Mouse (Mus musculus): ENCODE results near the gene Ranbp17. TPM values are rescaled to one million over a fixed set of nuclear protein-coding genes. Genes with fewer than 3 reads are reported as not detected.

Ranbp17 gene
- polyA plus RNA-seq, 1 experiment: 6.7 TPM

DNA sequence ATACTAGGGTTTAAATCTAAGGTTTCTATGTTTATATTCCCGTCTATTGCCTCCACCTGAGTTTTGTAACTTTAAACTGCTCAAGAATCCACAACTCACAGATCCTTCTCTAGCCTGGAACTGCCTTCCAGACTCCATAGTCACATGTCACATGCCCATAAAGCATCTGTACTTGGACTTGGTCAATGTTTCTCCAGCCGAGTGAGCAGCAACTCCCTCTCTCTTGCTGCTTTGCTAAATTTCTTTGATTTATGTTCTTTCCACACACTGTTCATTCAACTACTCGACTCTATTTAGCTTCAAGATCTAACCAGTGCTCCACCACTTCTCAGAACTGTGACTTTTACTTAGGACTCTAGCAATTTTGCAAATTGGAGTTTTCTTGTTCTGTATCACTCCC lies 238.7 kb downstream of the Ranbp17 start:
- H3K4me3 ChIP-seq (ENCODE audit: insufficient read depth, low read length): no peak overlapping the region
- TF ChIP-seq CTCF (IDR thresholded peaks at IDR 0.05; ENCODE audit: borderline replicate concordance, insufficient read depth, low read length): no peak
- H3K4me1 ChIP-seq (ENCODE audit: control insufficient read depth, insufficient read depth, low read length): peaks cover 5% of the 10 kb centered on the region
- H3K27ac ChIP-seq (ENCODE audit: insufficient read depth, low read length): no peak overlapping the region

DNA sequence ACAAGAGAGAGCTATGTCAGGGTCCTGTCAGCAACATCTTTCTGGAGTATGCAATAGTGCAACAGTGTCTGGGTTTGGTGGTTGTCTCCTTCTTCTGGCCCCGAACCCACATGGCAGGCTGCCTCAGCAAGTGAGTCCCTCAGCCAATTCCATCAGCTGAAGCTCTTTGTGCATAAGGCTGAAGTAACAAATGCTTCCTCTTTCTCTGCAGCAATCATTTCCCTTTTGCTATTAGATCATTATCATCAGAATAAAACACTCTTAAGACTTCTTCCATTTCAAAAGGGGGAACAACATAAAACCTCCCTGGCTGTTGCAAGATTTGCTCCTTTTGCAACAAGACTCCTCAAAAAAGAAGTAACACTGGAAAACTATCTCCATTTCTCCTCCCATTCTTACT lies 239.3 kb downstream of the Ranbp17 start:
- peaks cover 5% of the 10 kb centered on the region for H3K4me1 ChIP-seq (ENCODE audit: control insufficient read depth, insufficient read depth, low read length)
- TF ChIP-seq POLR2A (IDR thresholded peaks at IDR 0.05; ENCODE audit: low read depth, low read length) (no peak), CTCF (IDR thresholded peaks at IDR 0.05; ENCODE audit: borderline replicate concordance, insufficient read depth, low read length) (no peak)
- no peak overlapping the region for H3K4me3 ChIP-seq (ENCODE audit: insufficient read depth, low read length)
- no peak overlapping the region for H3K27ac ChIP-seq (ENCODE audit: insufficient read depth, low read length)

DNA sequence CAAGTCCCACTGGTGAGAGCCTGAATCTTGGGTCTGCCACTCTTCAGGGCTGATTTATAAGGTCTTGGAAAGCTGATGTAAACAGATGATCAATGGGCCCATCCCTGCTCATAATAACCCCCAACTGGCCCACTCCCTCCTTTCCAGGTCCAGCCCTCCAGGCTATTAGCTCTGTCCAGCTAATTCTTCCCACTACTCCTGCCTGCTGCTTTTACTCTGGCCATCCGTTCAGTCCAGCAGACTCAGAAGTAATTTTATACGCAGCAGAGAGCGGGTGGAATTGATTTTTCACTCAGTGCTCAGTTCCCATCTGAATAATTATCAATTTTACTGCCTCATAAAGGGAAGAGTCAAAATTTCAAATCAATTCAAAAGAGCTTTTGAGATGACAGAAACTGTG lies 273.3 kb downstream of the Ranbp17 start:
- no peak for TF ChIP-seq POLR2A (IDR thresholded peaks at IDR 0.05; ENCODE audit: low read depth, low read length)
- TF ChIP-seq CTCF (IDR thresholded peaks at IDR 0.05; ENCODE audit: borderline replicate concordance, insufficient read depth, low read length): no peak
- Histone ChIP-seq H3K4me3 (ENCODE audit: insufficient read depth, low read length) (no peak overlapping the region), H3K4me1 (ENCODE audit: control insufficient read depth, insufficient read depth, low read length) (no peaks in the 10 kb centered on the region), H3K27ac (ENCODE audit: insufficient read depth, low read length) (no peak overlapping the region)

DNA sequence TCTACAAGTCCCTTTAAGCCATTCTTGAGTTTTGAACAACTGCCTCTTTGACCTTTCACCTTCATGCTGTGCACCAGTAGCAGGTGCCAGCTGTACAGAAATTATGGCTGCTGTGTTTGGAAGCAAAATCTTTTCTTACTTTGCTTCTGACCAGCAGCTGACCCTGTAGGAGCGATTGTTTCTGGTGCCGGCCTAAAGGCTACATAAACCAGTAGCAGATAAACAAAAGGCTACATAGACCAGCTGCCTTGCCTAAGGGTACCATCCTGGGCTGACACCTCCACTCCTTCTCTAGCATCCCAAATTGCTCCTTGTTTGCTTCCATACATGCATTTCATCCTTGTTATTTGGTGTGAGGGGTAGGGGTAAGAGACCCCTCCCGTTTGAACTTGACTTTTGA lies 279.4 kb downstream of the Ranbp17 start:
- no peak for TF ChIP-seq POLR2A (IDR thresholded peaks at IDR 0.05; ENCODE audit: low read depth, low read length)
- TF ChIP-seq CTCF (IDR thresholded peaks at IDR 0.05; ENCODE audit: borderline replicate concordance, insufficient read depth, low read length): no peak
- Histone ChIP-seq H3K27ac (ENCODE audit: insufficient read depth, low read length) (no peak overlapping the region), H3K4me1 (ENCODE audit: control insufficient read depth, insufficient read depth, low read length) (no peaks in the 10 kb centered on the region), H3K4me3 (ENCODE audit: insufficient read depth, low read length) (no peak overlapping the region)

DNA sequence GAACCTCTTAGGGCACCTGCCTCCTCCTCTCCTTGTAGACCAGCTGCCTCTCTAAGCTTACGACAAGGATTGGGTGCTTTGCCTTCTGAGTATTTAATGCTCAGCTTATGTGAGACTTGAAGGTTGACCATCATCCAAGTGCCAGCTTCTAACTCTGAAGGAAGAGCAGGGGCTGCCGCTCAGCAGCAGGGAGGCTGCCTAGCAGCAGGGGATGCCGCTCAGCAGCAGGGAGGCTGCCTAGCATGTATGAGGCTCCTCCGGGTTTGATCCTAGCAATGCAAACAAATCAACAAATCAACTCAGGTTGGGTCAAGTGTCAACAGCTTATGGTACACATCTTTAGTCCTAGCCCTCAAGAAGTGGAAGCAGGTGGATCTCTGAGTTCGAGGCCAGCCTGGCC lies 281.5 kb downstream of the Ranbp17 start:
- no peak overlapping the region for H3K4me3 ChIP-seq (ENCODE audit: insufficient read depth, low read length)
- TF ChIP-seq CTCF (IDR thresholded peaks at IDR 0.05; ENCODE audit: borderline replicate concordance, insufficient read depth, low read length) (no peak), POLR2A (IDR thresholded peaks at IDR 0.05; ENCODE audit: low read depth, low read length) (no peak)
- no peak overlapping the region for H3K27ac ChIP-seq (ENCODE audit: insufficient read depth, low read length)
- no peaks in the 10 kb centered on the region for H3K4me1 ChIP-seq (ENCODE audit: control insufficient read depth, insufficient read depth, low read length)

DNA sequence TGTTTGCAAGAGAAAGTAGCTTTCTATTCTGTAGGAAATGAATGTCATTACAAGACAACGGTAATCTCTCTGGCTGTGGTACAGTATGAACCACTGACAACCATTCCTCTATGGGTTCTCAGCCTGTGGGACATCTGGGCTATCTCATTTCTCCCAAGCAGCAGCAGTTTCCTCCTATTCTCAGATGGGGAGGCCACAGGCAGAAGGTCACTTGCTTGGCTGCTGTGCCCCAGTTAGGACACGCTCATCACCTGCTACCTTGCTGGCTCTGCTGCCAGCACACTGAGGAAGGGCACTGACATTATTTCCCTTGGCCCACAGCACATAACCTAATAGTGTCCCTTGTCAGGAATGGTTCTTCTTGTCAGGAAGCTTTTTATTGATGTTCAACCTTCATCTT lies 285.4 kb downstream of the Ranbp17 start:
- H3K27ac ChIP-seq (ENCODE audit: insufficient read depth, low read length): no peak overlapping the region
- H3K4me1 ChIP-seq (ENCODE audit: control insufficient read depth, insufficient read depth, low read length): no peaks in the 10 kb centered on the region
- no peak for TF ChIP-seq POLR2A (IDR thresholded peaks at IDR 0.05; ENCODE audit: low read depth, low read length)
- no peak for TF ChIP-seq CTCF (IDR thresholded peaks at IDR 0.05; ENCODE audit: borderline replicate concordance, insufficient read depth, low read length)
- H3K4me3 ChIP-seq (ENCODE audit: insufficient read depth, low read length): no peak overlapping the region

DNA sequence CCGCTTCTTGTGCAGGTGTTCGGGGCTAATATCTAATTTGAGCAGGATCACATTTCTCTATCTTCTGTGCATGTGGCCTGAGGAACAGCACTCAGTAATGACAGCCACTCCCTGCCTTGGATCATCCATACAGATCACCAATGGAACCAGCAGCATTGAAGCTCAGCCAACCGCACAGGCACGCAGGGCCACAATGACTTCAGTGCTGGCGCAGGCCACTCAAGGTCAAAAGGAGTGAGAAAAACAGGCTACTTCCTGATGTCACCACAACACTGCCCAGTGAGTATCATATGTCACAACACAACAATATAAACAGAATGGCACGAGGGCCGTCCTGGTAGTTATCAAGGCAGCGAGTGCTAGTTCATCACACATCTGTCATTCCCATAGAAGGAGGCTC lies 287.0 kb downstream of the Ranbp17 start:
- Histone ChIP-seq H3K4me1 (ENCODE audit: control insufficient read depth, insufficient read depth, low read length) (no peaks in the 10 kb centered on the region), H3K27ac (ENCODE audit: insufficient read depth, low read length) (no peak overlapping the region), H3K4me3 (ENCODE audit: insufficient read depth, low read length) (no peak overlapping the region)
- no peak for TF ChIP-seq CTCF (IDR thresholded peaks at IDR 0.05; ENCODE audit: borderline replicate concordance, insufficient read depth, low read length)
- TF ChIP-seq POLR2A (IDR thresholded peaks at IDR 0.05; ENCODE audit: low read depth, low read length): no peak

DNA sequence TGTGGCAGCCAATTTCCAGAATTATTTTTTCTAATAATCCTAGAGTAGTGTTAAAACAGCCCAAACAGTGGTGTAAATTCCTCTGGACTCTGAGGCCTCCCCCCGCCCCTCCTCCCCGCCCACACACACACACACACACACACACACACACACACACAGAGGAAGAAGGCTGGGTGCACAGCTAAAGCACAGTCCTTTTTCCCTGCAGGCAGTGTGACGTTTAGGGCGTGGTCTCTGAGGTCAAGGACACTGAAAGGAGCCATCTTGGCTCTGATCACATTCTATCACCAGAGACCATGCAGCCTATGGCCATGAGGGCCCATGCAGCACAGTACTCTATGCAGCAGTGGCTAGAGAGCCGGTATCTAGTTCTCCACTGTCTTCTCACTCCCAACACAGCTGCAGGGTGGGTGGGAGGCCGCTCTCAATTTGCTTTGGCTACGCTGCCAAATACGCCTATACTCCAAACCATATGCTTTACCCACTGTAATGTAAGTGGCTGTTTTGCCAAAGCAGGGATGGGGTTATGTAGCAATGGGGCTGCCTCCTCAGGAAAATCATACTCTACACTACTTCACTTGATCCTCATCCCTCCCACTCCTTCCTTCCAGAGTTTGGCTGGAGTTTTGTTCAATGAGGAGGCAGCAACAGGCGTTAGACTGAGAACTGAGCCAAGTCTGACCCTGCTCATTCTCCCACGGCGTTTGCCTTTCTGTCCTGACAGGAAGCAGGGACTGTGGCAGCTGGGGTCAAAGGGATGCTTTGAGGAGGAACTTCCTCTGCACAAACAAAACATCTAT lies 291.8 kb downstream of the Ranbp17 start:
- Histone ChIP-seq H3K4me1 (ENCODE audit: control insufficient read depth, insufficient read depth, low read length) (peaks cover 3% of the 10 kb centered on the region; the same call in 1 of the 2 replicates), H3K27ac (ENCODE audit: insufficient read depth, low read length) (no peak overlapping the region), H3K4me3 (ENCODE audit: insufficient read depth, low read length) (no peak overlapping the region)
- TF ChIP-seq POLR2A (IDR thresholded peaks at IDR 0.05; ENCODE audit: low read depth, low read length) (no peak), CTCF (IDR thresholded peaks at IDR 0.05; ENCODE audit: borderline replicate concordance, insufficient read depth, low read length) (no peak)

DNA sequence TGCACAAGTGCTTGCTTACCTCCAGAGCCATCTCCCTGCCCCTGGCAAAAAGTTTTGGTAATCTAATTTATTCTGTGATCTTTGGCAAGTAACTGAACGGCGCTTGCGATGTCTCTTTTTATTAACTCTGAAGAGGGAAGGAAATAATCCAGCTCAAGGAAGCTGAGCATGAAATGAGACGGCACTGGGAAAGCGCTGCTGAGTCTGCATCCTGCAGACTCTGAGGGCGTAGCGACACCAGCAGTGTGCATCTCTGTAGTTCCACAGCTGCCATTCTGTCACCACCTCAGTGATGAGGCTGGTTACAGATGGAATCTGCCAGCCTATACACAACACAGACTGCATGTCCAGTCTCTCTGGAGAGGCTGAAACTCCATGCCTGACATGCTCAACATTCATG lies 292.8 kb downstream of the Ranbp17 start:
- peaks cover 3% of the 10 kb centered on the region; the same call in 1 of the 2 replicates for H3K4me1 ChIP-seq (ENCODE audit: control insufficient read depth, insufficient read depth, low read length)
- H3K27ac ChIP-seq (ENCODE audit: insufficient read depth, low read length): no peak overlapping the region
- no peak overlapping the region for H3K4me3 ChIP-seq (ENCODE audit: insufficient read depth, low read length)
- TF ChIP-seq POLR2A (IDR thresholded peaks at IDR 0.05; ENCODE audit: low read depth, low read length) (no peak), CTCF (IDR thresholded peaks at IDR 0.05; ENCODE audit: borderline replicate concordance, insufficient read depth, low read length) (no peak)

DNA sequence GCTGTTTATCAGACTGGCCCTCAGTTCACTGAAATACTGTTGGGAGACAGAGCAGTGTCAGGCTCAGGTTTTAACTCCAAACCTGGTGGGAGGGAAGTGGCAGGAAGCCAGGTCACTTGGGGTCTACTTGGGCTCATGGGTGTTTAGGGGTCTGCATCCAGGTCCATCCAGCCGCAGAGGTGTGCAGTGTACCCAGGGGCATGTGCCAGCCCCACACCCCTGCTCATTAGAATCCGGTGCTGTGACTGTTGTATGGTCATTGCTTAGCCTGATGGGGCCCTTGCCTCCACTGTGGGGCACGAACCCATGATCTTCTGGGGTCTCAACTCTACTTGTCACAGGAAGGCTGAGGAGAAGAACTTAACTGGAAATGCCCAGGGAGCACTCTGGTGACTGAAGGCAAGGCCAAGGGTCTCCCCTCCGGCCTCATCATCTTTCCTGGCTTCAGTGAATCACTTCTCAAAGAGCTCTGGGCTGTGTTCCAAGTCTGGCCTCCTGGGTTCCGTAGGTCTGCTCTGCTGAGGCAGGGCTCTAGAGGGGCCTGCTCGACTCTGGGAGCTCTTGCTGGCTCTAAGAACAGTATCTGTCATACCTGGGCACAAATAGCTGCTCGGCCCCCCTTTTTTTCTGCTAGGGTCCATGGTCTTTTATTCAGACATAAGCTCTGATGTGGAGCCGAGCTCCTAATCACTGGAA lies 296.0 kb downstream of the Ranbp17 start:
- H3K4me3 ChIP-seq (ENCODE audit: insufficient read depth, low read length): no peak overlapping the region
- no peak overlapping the region for H3K27ac ChIP-seq (ENCODE audit: insufficient read depth, low read length)
- H3K4me1 ChIP-seq (ENCODE audit: control insufficient read depth, insufficient read depth, low read length): peaks cover 3% of the 10 kb centered on the region; the same call in 1 of the 2 replicates
- TF ChIP-seq CTCF (IDR thresholded peaks at IDR 0.05; ENCODE audit: borderline replicate concordance, insufficient read depth, low read length): no peak
- TF ChIP-seq POLR2A (IDR thresholded peaks at IDR 0.05; ENCODE audit: low read depth, low read length): no peak
